Mouse (Mus musculus): Measurements from ENCODE around the gene Ttc27.
"Not testable (repeated sequence)": the region's sequence is repeated elsewhere in the genome, so short reads cannot be mapped to it uniquely, and the experiment has no call there.

The Ttc27 gene

DNA sequence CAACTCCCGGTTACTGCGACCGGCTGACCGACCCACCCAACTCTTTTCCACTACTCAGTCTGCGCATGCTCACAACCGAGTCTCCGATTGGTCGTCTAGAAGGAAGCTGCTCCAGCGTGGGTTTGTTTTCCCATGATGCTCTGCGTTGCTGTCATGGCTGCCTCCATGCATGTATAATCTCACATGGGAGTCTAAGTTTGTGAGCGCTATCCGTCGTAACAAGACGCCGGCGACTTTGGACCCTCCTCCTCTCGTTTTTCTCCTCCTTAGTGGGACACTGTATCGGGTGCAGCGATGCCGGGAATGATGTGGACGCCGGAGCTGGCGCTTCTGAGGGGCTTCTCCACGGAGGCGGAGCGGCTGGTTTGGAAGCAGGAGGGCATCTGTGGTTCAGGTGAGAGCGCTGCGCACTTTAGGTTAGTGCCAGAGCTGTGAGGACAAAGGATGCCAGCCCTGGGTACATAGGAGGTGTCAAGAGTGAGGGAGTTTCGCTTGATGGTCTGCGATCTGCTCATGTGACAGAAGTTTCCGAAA, at the start of gene Ttc27:
Gene Ttc27, plus strand, starts transcription at position 115 of the 534 bp plus-strand sequence.
- DNase-seq (ENCODE audit: extremely low read depth, low read depth, low spot score), result peak; percentile 68

DNA sequence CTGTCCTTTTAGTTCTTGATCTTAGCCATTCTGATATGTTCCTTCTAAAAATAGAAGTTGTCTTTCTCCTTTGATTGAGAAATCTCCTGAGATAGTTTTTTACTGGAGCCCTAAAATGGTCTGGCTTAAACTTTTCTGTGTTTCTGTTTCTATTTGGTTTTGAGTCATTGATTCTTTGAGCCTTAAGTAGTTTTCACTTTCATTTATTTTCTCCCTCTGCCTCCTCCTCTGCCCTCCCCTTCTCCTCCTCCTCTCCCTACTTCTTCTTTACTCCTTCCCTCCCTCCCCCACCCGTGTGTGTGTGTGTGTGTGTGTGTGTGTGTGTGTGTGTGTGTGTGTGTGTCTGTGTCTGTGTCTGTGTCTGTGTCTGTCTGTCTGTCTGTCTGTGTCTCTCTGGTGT, 49.5 kb upstream of the Ttc27 start:
- DNase-seq (ENCODE audit: extremely low read depth, low read depth, low spot score), result no peak

DNA sequence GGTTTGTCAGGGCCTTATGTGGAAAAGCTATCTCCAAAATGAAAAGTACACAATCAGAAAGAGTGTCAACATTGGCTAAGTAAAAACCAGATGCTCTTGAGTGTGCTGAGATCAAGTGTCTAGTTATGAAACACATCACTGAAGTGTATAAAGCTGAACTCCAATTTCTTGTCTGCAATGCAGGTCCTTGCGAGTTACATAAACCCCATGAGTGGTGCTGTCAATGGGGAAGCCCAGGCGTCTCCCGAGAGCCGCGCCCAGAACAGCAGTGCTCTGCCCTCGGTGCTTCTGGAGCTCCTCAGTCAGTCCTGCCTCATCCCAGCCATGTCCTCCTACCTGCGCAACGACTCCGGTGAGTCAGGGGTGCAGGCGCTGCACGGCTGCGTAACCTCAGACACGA, 47.5 kb upstream of the Ttc27 start:
- DNase-seq (ENCODE audit: extremely low read depth, low read depth, low spot score), result no peak

DNA sequence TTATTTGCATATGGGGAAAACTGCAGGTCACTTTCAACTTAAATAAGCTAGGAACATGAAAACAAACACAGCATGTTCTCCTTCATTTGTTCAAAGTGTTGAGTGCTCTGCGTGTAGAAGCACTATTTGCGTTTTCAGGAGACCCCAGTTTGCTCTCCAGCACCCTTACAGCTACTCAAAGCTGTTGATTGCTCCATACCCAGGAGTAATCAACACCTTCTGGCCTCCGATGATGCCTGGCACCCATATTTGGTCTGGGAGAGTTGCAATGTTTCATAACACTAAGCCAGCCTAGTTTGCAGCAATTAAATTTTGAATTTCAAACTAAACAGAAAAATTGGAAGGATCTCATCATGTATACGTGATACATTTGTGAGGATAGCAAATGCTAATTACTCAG, 45.1 kb upstream of the Ttc27 start:
- no peak for DNase-seq (ENCODE audit: extremely low read depth, low read depth, low spot score)

- no peak for DNase-seq (ENCODE audit: extremely low read depth, low read depth, low spot score)
These were observed 44.3 kb upstream of the Ttc27 start for GRCm38 (mm10) chr17:74673251-74673650.

GRCm38 (mm10) chr17:74678061-74678460, 39.5 kb upstream of the Ttc27 start:
- DNase-seq (ENCODE audit: extremely low read depth, low read depth, low spot score), result no peak

DNA sequence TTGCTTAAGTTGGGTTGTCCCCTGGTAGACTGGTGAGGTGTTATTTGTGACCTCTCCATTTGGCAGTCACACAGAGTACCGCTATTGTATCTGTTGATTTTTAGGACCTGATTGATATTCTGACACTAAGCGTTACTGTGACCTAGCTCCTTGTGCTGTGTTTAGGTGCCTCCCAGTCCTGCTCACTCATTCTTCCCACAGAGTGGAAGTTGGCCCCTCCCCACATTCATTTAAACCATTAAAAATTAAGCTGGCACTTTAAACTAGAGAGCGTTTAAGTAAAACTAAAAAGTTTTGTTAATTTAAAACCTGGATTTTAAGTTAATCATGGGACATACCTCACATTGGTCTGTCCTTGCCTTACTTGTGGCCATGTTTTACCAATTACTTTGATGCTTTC, 32.6 kb upstream of the Ttc27 start:
- no peak for DNase-seq (ENCODE audit: extremely low read depth, low read depth, low spot score)

GRCm38 (mm10) chr17:74688555-74688954, 29.0 kb upstream of the Ttc27 start:
- no peak for DNase-seq (ENCODE audit: extremely low read depth, low read depth, low spot score)

DNA sequence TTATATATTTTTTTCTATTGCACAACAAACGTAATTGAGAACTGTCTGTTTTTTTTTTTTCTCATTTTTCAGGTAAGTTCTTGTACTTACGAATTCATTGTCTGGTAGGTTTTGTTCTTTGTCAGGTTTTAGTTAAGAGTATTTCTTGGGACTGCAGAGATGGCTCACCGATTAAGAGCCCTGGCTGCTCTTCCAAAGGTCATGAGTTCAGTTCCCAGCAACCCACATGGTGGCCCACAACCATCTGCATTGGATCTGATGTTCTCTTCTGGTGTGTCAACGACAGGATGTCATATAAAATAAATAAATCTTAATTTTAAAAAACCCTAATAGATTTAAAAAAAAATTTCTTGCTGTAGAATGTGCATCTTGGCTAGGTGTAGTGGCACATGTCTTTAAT, 28.1 kb upstream of the Ttc27 start:
- DNase-seq (ENCODE audit: extremely low read depth, low read depth, low spot score), result no peak

GRCm38 (mm10) chr17:74701661-74702060, 15.9 kb upstream of the Ttc27 start:
- not testable (repeated sequence) for DNase-seq (ENCODE audit: extremely low read depth, low read depth, low spot score)

- no peak for DNase-seq (ENCODE audit: extremely low read depth, low read depth, low spot score)
These were observed 12.1 kb upstream of the Ttc27 start for GRCm38 (mm10) chr17:74705480-74705879.

DNA sequence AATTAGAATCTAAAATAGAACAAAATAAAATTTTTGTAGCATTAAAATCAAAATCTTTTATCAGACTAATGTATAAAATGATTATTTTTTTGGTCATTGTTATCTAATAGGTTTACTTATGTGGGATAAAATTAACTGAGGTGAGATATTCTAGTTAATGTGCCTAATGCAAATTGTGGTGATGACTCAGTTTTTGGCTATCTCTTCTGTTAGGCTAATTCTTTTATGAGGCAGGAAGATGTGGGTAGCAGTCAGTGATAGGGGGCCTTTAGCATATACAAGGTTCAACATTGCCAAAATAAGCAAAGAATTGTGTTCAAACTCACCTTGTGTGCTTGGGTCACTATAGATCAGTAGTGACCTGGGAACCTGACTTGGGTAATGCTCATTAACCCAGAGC, 10.9 kb upstream of the Ttc27 start:
- DNase-seq (ENCODE audit: extremely low read depth, low read depth, low spot score), result no peak

- no peak for DNase-seq (ENCODE audit: extremely low read depth, low read depth, low spot score)
These were observed 9.8 kb upstream of the Ttc27 start for GRCm38 (mm10) chr17:74707637-74708152.

DNA sequence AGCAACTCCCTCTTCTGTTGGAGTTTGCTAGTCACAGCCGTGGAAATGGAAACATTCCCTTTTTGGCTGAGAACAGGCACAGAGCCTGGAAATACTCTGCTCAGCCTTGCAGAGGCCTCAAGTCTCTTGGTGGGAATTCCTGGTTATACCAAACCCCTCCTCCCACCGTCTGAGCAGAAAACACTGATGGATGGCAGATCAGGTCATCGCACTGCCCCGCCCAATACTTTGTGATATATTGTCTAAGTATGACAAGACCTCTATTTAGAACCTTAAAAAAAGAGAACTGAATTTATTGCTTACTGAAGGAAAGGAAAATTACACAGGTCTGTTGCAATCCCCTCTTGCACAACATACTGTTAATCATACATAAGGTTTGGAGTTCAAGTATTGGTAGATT, 6.8 kb upstream of the Ttc27 start:
- DNase-seq (ENCODE audit: extremely low read depth, low read depth, low spot score), result peak; percentile 31

- no peak for DNase-seq (ENCODE audit: extremely low read depth, low read depth, low spot score)
These were observed 5.9 kb upstream of the Ttc27 start for GRCm38 (mm10) chr17:74711627-74712026.

DNA sequence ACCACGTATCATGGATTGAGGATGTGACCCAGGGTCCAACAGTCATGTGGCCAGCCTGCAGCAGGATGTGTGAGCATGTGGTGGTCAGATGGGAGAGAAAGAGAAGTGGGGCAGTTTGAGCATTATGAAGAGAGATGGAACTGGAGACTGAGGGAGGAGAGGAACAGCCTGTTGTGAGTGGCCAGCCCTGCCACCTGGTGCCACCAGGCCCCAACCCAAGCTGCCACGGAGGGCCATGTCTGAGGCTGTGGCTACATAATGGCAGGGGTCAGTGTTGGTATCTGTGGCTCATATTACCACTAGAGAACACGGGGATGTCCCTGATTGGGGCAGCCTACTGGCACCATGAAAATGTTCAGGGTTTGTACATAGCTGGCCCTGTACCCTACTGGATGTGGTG, 2.4 kb upstream of the Ttc27 start:
- no peak for DNase-seq (ENCODE audit: extremely low read depth, low read depth, low spot score)

DNA sequence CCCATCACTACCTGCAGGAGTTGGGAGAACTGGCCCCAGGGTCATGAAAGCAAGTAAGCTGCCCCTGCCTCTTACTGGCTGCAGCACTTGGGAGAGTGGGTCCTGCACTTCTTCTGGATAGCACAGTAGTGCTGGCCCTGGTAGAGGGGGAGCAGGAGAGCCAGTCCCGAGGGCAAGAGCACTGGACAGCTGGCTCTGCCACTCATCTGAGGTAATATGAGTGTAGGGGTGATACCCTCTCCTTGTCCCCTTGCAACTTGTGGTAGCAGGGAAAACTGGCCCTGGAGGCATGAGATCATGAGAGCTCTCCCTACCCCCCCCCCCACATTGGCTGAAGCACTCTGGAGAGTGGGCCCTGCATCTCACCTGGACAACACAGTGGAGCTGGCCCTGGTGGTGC, 1.8 kb upstream of the Ttc27 start:
- no peak for DNase-seq (ENCODE audit: extremely low read depth, low read depth, low spot score)

GRCm38 (mm10) chr17:74716643-74717042, 889 bp upstream of the Ttc27 start:
- no peak for DNase-seq (ENCODE audit: extremely low read depth, low read depth, low spot score)

DNA sequence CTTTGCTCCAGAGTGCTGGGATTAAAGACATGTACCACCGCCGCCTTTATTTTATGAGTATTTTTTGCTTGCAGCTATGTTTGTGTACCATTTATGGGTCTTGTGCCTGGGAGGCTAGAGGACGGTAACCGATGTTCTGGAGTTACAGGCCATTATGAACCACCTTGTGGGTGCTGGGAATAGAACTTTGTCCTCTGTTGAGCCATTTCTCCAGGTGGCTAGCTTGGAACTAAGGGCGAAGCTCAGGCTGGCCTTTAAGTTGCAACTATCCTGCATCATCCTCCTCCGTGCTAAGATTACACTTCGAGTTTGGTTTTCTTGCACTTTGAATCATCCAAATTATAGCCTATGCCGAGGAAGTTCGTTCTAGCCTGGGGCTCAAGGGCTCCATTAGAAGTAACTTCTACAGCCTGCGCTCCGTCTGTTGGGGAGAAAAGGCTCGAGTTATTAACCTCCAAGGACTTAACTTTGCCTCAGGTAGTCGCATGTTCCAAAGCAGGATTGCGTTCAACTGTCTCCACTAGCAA, 378 bp upstream of the Ttc27 start:
- DNase-seq (ENCODE audit: extremely low read depth, low read depth, low spot score), result no peak

DNA sequence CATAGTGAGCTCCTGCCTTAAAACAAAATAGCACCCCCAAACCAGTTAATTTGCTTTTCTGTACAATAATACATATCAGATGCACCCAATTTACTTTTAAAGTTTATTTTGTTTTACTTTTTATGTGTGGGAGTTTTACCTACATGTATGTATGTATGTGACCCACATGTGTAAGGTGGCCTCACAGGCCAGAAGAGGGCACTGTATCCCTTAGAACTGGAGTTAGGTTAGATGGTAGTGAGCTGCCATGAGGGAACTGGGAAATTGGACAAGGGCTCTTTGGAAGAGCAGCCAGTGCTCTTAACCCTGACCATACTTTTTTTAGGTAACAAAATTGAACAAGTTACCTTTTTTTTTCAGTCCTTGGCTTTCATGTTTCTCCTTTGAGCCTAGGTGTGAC, 15.3 kb downstream of the Ttc27 start:
- no peak for DNase-seq (ENCODE audit: extremely low read depth, low read depth, low spot score)

- no peak for DNase-seq (ENCODE audit: extremely low read depth, low read depth, low spot score)
These were observed 17.9 kb downstream of the Ttc27 start for GRCm38 (mm10) chr17:74735392-74735791.

DNA sequence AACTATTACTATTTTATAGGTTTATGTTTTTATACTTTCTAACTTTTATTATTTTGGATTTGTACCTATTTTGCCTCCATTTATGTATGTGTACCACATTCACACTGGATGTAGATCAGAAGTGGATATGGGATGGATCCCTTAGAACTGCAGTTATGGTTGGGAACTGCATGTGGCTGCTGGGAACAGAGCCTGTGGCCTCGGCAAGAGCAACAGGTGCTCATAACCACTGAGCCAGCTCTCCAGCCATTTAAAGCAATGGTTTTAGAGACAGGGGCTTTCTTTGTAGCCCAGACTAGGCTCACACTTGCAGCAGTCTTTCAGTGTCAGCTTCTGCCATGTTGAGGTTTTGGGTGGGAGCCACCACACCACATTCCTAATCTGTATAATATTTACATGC, 32.1 kb downstream of the Ttc27 start:
- no peak for DNase-seq (ENCODE audit: extremely low read depth, low read depth, low spot score)

DNA sequence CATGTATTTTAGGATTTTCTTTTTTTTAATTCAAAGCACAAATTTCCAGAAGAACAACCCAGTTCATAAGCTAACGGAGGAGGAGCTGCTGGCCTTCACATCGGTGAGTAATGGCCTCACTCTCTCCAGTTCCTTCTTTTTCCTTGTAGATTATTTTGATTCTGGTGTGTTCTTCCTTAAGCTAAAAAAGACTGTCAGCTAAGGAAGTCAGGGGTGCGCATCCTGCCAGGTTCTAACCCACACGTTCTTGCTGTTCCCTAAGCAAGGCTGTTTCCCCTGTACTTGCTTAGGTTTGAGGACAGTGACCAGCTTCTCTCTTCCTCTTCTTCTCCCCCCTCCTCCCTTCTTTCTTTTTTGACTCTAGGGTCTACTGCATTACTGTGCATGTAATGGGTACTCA, 33.5 kb downstream of the Ttc27 start:
- DNase-seq (ENCODE audit: extremely low read depth, low read depth, low spot score), result no peak
